Mouse (Mus musculus): ENCODE data around the gene Akt3. TPM values are rescaled to one million over a fixed set of nuclear protein-coding genes. Genes with fewer than 3 reads are reported as not detected.
A peak's percentile ranks its signal among the peaks of the same experiment; 100 is the strongest.

Akt3 gene
- polyA plus RNA-seq, 1 experiment from 2014 or later, result 16.9 TPM

- Histone ChIP-seq H3K9ac (replicated peaks) (no peak overlapping the region), H3K4me1 (peaks cover 14% of the 10 kb centered on the region), H3K27ac (replicated peaks) (no peak overlapping the region), H3K4me2 (no peak overlapping the region), H3K9me3 (replicated peaks) (no peaks in the 10 kb centered on the region), H3K27me3 (replicated peaks) (peaks cover 4% of the 10 kb centered on the region; the same call in 1 of the 2 replicates), H3K36me3 (no peaks in the 10 kb centered on the region), H3K4me3 (replicated peaks) (no peak overlapping the region)
- WGBS, result 77% methylated on average over 5 of the region's 5 CpGs
- peak; percentile 39; the same call in 1 of the 2 replicates for ATAC-seq (ENCODE audit: low FRiP score)
Measured at GRCm38 (mm10) chr1:176980140-176980539, 277.9 kb downstream of the Akt3 start.

DNA sequence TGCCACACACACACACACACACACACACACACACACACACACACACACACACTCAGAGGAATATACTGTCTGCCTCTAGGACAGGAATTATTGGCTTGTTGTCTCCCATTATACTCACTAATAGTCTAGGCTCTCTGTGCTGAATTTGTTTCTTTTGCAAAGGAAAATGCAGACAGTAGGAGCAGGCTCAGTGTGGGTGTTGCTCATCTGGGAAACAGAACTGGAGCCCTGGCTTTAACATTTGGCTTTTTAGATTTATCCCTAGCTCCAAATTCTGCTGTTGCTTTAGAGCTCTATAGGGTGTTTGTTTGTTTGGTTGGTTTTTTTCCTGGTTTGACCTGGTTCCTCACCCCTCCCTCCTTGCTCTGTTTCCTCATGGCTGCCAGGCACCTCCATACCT is 278.8 kb downstream of the Akt3 start:
- H3K9ac ChIP-seq (replicated peaks), result no peak overlapping the region
- H3K36me3 ChIP-seq, result no peaks in the 10 kb centered on the region
- no peak overlapping the region for H3K4me3 ChIP-seq (replicated peaks)
- no peaks in the 10 kb centered on the region for H3K9me3 ChIP-seq (replicated peaks)
- no peak overlapping the region for H3K4me2 ChIP-seq
- ATAC-seq (ENCODE audit: low FRiP score), result no peak
- peaks cover 13% of the 10 kb centered on the region for H3K4me1 ChIP-seq
- no peak overlapping the region for H3K27ac ChIP-seq (replicated peaks)
- H3K27me3 ChIP-seq (replicated peaks), result peaks cover 4% of the 10 kb centered on the region; the same call in 1 of the 2 replicates

GRCm38 (mm10) chr1:176973356-176974088 is 284.5 kb downstream of the Akt3 start:
- Histone ChIP-seq H3K36me3 (no peaks in the 10 kb centered on the region), H3K27me3 (replicated peaks) (0 out of 2 replicates have a peak, but pooled peaks cover 8% of the 10 kb centered on the region), H3K4me1 (peaks cover 7% of the 10 kb centered on the region), H3K9me3 (replicated peaks) (no peaks in the 10 kb centered on the region), H3K4me3 (replicated peaks) (no peak overlapping the region), H3K27ac (replicated peaks) (no peak overlapping the region), H3K9ac (replicated peaks) (no peak overlapping the region), H3K4me2 (no peak overlapping the region)
- no peak for ATAC-seq (ENCODE audit: low FRiP score)
- WGBS, result 91% methylated on average over 6 of the region's 6 CpGs

- Histone ChIP-seq H3K36me3 (no peaks in the 10 kb centered on the region), H3K4me2 (no peak overlapping the region), H3K9me3 (replicated peaks) (no peaks in the 10 kb centered on the region), H3K27me3 (replicated peaks) (0 out of 2 replicates have a peak, but pooled peaks cover 5% of the 10 kb centered on the region), H3K4me1 (peaks cover 7% of the 10 kb centered on the region), H3K9ac (replicated peaks) (no peak overlapping the region), H3K27ac (replicated peaks) (no peak overlapping the region; the same call in 1 of the 2 replicates), H3K4me3 (replicated peaks) (no peak overlapping the region)
- WGBS, result 84% methylated on average over 4 of the region's 4 CpGs
- no peak for ATAC-seq (ENCODE audit: low FRiP score)
Measured at GRCm38 (mm10) chr1:176971479-176971797, 286.6 kb downstream of the Akt3 start.

GRCm38 (mm10) chr1:176970635-176971478 is 287.1 kb downstream of the Akt3 start:
- peaks cover 7% of the 10 kb centered on the region for H3K4me1 ChIP-seq
- 0 out of 2 replicates have a peak overlapping the region, but pooled peaks have one; percentile 7 for H3K9ac ChIP-seq (replicated peaks)
- H3K27ac ChIP-seq (replicated peaks), result no peak overlapping the region; the same call in 1 of the 2 replicates
- 0 out of 2 replicates have a peak, but pooled peaks cover 5% of the 10 kb centered on the region for H3K27me3 ChIP-seq (replicated peaks)
- no peak for ATAC-seq (ENCODE audit: low FRiP score)
- H3K36me3 ChIP-seq, result no peaks in the 10 kb centered on the region
- 66% methylated on average over 16 of the region's 16 CpGs for WGBS
- H3K4me2 ChIP-seq, result no peak overlapping the region
- H3K4me3 ChIP-seq (replicated peaks), result no peak overlapping the region
- H3K9me3 ChIP-seq (replicated peaks), result no peaks in the 10 kb centered on the region

Other genes with a start within 250 kb of the Akt3 start
- gene Zbtb18, start 184.1 kb upstream of the Akt3 start, polyA plus RNA-seq (2015; fragmentation: Nextera tagmentation; extraction: Ambion mirVana), result 3.8 and 4.3 TPM in 2 replicates